Mouse (Mus musculus): Measurements from ENCODE around the gene Fat4. TPM values are rescaled to one million over a fixed set of nuclear protein-coding genes. Genes with fewer than 3 reads are reported as not detected.

Gene Fat4
- polyA plus RNA-seq, 1 experiment from 2014 or later, result 9.2 TPM

DNA sequence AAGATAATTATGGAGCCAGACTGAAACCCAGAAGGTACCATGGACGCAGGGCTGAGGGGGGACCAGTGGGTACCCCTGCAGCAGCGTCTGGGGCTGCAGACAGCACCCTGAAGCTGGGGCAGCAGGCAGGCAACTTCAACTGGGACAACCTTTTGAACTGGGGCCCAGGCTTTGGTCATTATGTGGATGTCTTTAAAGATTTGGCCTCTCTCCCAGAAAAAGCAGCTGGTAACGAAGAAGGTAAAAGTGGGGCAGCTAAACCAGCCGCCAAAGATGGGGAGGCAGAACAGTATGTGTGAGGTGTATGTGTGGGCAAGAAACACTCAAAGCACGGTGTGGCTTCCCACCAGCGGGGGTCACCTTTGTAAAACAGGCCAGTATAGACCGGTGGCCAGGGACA, 123.8 kb downstream of the Fat4 start:
- no peak for ATAC-seq (replicated peaks)
- no peak overlapping the region for H3K9ac ChIP-seq
- no peaks in the 10 kb centered on the region for H3K27me3 ChIP-seq (replicated peaks)
- H3K27ac ChIP-seq, result no peak overlapping the region
- no peak overlapping the region for H3K4me3 ChIP-seq
- H3K36me3 ChIP-seq (replicated peaks), result peaks cover 26% of the 10 kb centered on the region
- H3K9me3 ChIP-seq, result no peaks in the 10 kb centered on the region
- H3K4me1 ChIP-seq, result no peaks in the 10 kb centered on the region
- no peak overlapping the region for H3K4me2 ChIP-seq
- 73% methylated on average over 7 of the region's 7 CpGs for WGBS

DNA sequence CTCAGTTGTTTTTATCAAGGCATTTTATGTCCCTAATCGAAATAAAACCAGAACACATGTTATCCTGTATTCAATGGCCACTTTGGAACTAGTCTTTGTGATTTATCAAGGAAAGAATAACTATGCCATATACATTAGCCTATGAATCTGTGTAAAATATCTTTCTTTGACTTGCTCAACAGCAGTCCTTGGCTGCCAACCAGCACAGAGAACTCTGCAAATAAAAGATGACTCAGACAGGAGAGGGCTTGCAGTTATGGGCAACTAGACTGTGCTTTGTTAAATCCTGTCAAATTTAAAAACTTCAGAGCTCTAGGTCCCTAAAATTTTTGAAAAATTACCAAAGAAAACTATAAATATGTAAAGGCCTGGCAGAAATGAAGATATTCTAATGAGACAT, 130.9 kb downstream of the Fat4 start:
- no peaks in the 10 kb centered on the region for H3K4me1 ChIP-seq
- ATAC-seq (replicated peaks), result no peak
- H3K27me3 ChIP-seq (replicated peaks), result no peaks in the 10 kb centered on the region
- no peak overlapping the region for H3K4me3 ChIP-seq
- H3K4me2 ChIP-seq, result no peak overlapping the region
- H3K36me3 ChIP-seq (replicated peaks), result no peaks in the 10 kb centered on the region
- H3K9ac ChIP-seq, result no peak overlapping the region
- no peak overlapping the region for H3K27ac ChIP-seq
- WGBS, result 61% methylated on average over 1 of the region's 1 CpGs
- no peaks in the 10 kb centered on the region for H3K9me3 ChIP-seq

DNA sequence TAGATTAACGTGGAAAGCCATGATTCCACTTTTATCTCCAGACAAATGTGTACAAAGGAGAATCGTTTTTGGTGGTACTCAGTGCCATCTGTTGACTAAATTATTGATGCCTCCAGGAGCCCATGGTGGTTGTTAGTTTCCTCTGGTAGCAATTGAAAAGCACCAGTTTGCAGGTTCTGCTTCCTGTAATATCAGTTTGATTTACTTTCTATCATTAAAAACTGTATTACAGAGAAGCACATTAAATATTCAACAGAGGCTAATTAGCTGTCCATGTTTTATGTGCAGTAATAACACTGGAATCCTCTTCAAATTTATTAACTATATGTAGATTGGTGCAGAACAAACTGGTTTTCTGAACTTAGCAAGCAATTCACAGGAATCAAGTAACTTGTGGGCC, 149.4 kb downstream of the Fat4 start:
- Histone ChIP-seq H3K4me3 (no peak overlapping the region), H3K9me3 (no peaks in the 10 kb centered on the region), H3K4me1 (no peaks in the 10 kb centered on the region), H3K36me3 (replicated peaks) (no peaks in the 10 kb centered on the region), H3K27ac (no peak overlapping the region), H3K4me2 (no peak overlapping the region), H3K9ac (no peak overlapping the region), H3K27me3 (replicated peaks) (no peaks in the 10 kb centered on the region)
- WGBS, result 50% methylated on average over 2 of the region's 2 CpGs
- no peak for ATAC-seq (replicated peaks)

DNA sequence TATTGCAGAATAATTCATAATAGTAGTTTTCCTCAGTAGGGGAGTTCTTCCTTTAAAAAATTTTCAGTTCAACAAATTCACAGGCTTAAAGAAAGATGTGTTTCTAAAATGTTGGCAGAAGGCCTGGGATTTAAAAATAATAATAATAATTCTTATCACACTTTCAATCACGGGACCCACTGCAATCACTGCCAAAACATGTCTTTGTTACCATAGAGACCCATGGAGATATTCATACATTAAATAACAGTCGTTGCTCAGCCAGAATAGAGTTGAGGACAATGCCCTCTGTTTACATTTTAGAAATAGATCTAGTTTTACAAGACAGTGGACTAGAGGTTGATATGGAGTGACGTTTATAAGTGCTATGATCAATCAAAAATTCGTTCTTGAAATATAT, 159.7 kb downstream of the Fat4 start:
- WGBS, result 50% methylated on average over 4 of the region's 4 CpGs
- Histone ChIP-seq H3K9me3 (no peaks in the 10 kb centered on the region), H3K27ac (no peak overlapping the region), H3K9ac (no peak overlapping the region), H3K27me3 (replicated peaks) (no peaks in the 10 kb centered on the region), H3K36me3 (replicated peaks) (no peaks in the 10 kb centered on the region), H3K4me1 (peaks cover 13% of the 10 kb centered on the region), H3K4me2 (no peak overlapping the region), H3K4me3 (no peak overlapping the region)
- no peak for ATAC-seq (replicated peaks)

DNA sequence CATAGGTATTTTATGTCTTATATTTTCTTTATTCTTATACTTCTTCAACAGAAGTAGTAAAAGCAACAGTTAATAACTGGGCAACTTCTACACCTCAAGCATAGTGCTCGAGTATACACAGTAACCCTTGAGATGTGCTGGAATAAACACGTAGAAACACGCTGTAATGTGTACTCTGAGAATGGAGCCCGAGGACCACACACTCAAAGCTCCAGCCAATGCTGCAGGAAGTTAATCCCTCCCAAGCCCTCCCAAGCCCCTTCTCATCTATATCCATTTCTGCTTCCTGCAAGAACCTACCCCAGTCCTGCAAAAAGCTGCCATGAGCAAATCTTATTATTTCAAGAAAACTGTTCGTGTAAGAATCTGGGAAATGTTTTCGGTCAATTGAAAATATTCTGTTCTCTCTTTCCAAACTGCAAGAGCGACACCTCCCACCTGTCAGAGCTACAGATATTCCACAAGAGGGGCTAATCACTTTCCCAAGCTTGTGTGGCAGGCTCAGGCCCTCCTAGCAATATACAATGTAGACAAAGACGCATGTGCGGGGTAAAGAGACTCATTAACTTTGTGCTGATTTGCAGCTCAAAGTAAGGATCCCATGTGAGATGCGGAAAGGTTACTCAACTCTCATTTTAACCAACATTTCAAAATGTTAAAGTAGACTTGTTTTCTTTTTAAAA, 161.0 kb downstream of the Fat4 start:
- no peak overlapping the region for H3K9ac ChIP-seq
- H3K4me3 ChIP-seq, result no peak overlapping the region
- H3K9me3 ChIP-seq, result no peaks in the 10 kb centered on the region
- H3K27me3 ChIP-seq (replicated peaks), result no peaks in the 10 kb centered on the region
- H3K4me2 ChIP-seq, result no peak overlapping the region
- ATAC-seq (replicated peaks), result peak; percentile 81
- H3K4me1 ChIP-seq, result peaks cover 13% of the 10 kb centered on the region
- 45% methylated on average over 10 of the region's 10 CpGs for WGBS
- H3K27ac ChIP-seq, result no peak overlapping the region
- H3K36me3 ChIP-seq (replicated peaks), result no peaks in the 10 kb centered on the region

DNA sequence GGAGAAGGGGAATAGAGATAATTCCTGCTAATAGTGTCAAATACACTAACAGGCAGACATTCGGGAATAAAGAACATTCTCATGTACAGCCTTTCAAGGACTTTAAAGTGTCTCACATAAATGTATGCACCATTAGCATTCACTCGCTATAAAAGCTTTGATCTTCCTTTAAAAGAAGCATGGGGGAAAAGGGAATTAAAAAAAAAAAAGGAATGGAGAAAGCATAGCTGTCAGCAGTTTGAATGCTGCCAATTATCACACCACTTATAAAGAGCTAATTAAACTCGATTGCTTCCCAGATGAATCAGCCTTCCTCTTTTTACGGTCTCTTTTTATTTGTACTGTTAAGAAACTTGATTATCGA, 161.5 kb downstream of the Fat4 start:
- no peaks in the 10 kb centered on the region for H3K9me3 ChIP-seq
- H3K9ac ChIP-seq, result no peak overlapping the region
- no peak overlapping the region for H3K4me2 ChIP-seq
- H3K27ac ChIP-seq, result no peak overlapping the region
- peak; percentile 64 for ATAC-seq (replicated peaks)
- H3K36me3 ChIP-seq (replicated peaks), result no peaks in the 10 kb centered on the region
- peaks cover 16% of the 10 kb centered on the region for H3K4me1 ChIP-seq
- no peak overlapping the region for H3K4me3 ChIP-seq
- 18% methylated on average over 5 of the region's 5 CpGs for WGBS
- no peaks in the 10 kb centered on the region for H3K27me3 ChIP-seq (replicated peaks)

DNA sequence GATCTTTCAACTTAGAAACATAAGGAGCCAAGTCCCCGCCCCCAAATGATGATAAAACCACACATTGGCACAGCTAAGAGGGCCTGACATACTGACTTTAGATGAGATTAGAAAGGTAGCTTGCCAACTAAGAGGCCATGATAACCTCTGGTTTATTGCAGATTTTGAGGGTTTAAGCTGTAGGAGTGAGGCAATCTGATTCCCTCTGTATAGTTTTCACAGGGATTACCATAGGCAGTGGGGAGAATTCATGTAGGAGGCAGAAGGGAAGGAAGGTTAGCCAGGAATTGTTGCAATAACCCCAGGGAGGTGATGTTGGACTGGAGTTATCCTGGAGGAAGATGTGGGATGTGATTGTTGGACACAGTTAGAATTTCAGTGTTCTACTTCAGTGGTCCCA, 163.4 kb downstream of the Fat4 start:
- H3K9me3 ChIP-seq, result no peaks in the 10 kb centered on the region
- no peak overlapping the region for H3K4me2 ChIP-seq
- H3K27me3 ChIP-seq (replicated peaks), result no peaks in the 10 kb centered on the region
- no peak for ATAC-seq (replicated peaks)
- no peak overlapping the region for H3K9ac ChIP-seq
- H3K36me3 ChIP-seq (replicated peaks), result no peaks in the 10 kb centered on the region
- no peak overlapping the region for H3K4me3 ChIP-seq
- WGBS, result 95% methylated on average over 1 of the region's 1 CpGs
- peaks cover 16% of the 10 kb centered on the region for H3K4me1 ChIP-seq
- no peak overlapping the region for H3K27ac ChIP-seq

DNA sequence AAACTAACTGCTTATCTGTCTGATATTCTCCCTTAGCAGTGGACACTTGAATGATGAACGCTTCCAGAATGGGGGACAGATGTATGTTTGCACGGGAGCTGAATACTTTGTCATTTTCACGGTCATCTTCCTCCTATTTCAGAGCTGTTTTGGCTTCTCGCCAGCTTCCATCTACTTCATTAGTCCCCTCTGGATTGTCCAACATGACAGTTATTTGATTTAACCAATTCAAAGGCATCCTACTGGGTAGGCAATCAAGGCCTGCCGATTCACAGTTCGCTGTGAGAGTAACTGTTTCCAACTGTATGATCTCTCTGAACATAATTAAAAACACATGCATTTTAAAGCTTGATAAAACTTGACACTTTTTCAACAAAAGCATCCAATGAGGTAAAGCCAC, 166.3 kb downstream of the Fat4 start:
- no peaks in the 10 kb centered on the region for H3K36me3 ChIP-seq (replicated peaks)
- no peak overlapping the region for H3K9ac ChIP-seq
- ATAC-seq (replicated peaks), result peak; percentile 74
- H3K27me3 ChIP-seq (replicated peaks), result no peaks in the 10 kb centered on the region
- peaks cover 11% of the 10 kb centered on the region for H3K4me1 ChIP-seq
- WGBS, result 32% methylated on average over 6 of the region's 6 CpGs
- H3K4me3 ChIP-seq, result no peak overlapping the region
- H3K4me2 ChIP-seq, result no peak overlapping the region
- no peak overlapping the region for H3K27ac ChIP-seq
- no peaks in the 10 kb centered on the region for H3K9me3 ChIP-seq

All from midbrain, embryonic 15.5 days (tissue).